Mouse (Mus musculus): ENCODE data around the gene Fth1.

Gene Fth1

DNA sequence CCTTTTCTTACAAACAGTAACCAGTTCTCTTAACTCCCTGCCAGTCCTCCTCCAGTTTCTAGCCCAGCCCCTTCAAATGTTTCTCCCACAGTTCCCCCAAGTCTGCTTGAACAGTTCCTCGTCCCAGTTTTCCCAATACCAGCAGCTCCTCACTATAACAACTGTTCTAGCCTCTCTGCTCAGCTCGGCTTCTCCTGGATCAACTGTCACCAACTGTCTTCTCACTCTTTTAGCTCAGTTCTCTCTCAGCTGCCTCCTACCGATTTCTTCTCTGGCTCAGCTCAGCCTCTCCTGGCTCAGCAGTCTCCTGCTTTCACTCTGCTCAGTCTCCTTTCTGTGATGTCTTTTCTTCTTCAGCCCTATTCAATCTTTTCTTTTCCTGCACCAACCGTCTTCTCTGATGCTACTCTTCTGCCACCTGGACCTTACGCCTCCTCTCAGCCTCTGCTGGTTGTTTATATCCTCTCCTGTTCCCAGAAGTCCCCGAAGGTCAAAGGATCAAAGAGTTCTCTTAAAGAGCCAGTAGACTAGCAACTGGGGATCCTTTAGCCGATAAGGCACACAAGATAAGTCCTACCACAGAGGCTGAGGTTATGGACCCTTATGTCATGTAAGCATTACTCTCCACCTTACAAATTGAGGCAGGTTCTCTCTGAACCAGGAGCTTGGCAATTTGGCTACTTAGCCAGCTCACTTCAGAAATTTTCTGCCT lies 16.0 kb upstream of the Fth1 start:
- no peak for DNase-seq

DNA sequence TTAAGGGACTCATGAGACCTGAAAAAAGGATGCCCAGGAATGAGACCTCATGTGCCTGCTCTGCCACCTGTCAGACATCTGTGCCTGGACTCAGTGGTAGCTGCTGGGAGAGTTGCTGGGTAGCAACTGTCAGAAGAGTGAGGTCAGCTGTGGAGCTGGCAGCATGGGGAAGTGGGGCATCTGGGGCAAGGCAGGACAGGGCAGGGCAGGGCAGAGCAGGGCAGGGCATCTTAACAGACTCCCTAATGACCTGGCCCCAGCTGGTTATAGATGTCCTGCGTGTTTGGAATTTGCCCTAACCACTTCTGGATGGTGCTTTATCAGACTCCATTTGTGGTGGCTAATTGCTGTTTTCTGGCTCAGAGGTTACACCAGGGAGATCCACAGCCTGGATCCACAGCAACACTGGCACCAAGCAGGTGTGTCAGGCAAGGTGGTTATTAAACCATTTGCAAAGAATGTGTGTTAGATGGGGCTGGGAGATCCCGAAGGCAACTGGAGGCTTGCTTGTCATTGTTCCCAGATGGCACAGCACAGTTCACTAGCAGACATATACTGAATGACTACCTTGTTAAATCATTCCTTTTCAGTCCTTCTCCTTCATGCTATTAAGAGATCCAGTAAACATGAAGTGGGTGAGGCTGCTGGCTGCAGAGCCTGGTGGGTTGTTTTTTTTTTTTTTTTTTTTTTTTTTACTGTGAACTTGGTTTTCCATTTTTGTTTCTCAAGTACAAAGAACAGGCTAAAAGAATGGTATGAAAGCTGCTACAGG lies 14.1 kb upstream of the Fth1 start:
- no peak for DNase-seq

DNA sequence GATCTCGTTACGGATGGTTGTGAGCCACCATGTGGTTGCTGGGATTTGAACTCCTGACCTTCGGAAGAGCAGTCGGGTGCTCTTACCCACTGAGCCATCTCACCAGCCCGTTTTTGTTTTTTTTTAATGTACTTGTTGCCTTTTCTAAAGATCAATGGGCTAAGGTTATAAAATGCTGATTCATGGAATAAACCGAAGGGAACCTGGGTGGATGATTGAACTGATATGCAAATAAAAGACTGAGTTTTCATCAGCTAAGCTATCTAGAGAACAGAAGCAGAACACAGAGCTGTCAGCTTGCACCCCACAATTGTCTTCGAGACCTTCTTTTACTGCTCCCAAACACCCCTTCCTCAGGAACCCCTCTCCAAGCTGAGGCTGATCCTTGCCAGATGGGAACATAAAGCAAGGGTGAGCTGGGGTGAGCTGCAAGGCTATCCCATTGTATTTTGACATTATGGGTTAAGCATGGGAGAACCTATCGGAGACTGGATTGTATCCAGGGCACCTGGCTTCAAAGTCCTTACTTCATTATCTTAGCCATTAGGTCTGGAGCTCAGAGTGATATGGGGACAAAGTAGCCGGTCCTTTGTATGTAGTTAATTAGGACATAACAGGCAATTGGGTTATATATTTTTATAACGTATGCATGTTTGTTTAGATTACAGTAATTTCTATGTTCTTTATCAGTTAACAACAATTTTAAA lies 12.2 kb upstream of the Fth1 start:
- no peak for DNase-seq

DNA sequence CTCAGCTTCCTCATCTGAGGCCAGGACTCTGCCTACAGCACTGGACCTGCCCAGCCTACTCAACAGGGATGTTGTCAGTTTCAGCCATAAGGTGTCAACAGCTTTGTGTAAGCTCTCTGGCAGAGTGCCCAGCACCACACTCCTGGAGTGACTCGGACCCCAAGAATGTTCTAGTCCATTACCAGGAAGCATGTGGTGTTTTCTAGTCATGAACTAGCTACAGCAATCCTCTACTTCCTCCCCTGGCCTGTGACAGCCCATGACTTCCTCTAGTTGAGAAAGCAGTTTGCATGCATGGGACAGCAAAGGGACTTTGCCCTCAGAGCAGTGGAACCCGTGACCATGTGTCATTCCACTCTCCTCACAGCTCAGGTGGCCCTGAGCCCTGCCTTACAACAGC lies 5.5 kb upstream of the Fth1 start:
- DNase-seq = peak; percentile 58

DNA sequence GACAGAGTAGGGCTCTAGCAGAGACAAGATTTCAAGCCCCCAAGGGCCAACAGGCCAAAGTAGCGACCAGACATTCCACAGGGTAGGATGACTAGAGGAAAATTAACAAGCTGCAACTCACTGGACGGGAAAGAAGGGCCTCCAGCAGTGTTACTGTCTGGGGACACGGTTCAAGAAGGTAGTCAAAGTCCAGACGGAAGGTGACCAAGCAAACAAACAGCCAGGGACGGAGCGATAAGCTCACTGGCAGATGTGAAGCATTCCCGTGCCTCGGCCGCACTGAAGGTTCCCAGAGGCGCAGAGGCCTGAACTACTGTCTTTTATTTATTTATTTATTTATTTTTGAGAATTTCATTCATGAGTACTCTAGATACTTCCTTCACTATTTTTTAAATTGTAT lies 3.3 kb upstream of the Fth1 start:
- no peak for DNase-seq

DNA sequence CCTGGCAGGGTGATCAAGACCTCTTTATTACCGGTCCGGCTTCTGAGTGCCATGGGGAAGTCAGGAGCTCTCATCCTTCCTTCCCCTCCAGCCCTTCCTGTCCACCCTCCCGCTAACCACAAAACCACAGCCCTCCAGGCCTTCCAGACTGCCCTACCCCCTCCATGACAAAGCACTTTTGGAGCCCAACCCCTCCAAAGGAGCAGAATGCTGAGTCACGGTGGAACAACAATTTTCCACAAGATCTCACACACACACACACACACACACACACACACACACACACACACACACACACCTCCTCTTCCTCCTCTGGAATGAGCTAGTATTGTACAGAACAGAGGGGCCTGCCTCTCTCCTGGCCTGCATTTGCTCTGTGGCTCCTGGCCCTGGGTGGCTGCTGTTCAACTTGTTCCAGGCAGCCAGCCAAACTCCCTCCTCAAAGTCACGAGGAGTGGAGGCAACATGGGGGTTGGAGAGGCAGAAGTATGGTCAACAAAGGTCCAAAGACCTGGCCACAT lies 1.9 kb upstream of the Fth1 start:
- peak; percentile 87 for DNase-seq

DNA sequence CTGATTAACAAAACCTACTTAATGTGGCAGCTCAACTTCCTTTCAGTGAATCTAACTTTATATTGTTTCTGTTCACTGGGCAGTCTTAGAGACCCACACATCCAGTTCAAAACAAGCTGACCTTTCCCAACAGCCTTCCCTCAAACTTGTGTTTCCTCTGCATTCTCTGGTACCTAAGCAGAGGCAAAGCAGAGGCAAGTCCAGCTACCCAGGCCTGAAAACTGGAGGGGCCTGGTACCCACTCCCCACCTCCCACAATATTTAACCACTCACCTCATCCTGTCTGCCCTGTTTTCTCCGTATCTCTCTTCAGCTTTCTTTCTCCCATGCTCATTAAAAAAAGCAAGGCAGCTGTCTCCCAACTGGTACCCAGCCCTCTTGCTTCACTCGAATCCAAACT lies 1.2 kb upstream of the Fth1 start:
- DNase-seq = no peak

DNA sequence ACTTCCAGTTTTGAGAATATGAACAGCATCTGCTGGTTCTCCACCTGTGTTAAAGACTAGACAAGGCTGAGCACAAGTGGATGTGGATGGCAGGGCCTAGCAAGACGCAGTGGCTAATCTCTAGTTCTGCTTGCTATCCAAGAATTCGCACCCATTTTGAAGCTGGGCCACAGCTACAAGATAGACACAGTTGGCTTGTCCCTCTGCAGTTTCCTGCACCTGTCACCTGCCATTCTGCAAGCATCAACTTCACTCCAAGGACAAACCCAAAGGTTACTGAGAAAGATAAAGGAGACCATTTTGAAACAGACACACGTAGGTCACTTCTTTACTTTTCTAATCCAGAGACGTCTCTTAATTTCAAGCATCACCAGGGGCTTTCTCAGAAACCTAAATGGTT lies 1.2 kb downstream of the Fth1 start:
- DNase-seq = no peak

DNA sequence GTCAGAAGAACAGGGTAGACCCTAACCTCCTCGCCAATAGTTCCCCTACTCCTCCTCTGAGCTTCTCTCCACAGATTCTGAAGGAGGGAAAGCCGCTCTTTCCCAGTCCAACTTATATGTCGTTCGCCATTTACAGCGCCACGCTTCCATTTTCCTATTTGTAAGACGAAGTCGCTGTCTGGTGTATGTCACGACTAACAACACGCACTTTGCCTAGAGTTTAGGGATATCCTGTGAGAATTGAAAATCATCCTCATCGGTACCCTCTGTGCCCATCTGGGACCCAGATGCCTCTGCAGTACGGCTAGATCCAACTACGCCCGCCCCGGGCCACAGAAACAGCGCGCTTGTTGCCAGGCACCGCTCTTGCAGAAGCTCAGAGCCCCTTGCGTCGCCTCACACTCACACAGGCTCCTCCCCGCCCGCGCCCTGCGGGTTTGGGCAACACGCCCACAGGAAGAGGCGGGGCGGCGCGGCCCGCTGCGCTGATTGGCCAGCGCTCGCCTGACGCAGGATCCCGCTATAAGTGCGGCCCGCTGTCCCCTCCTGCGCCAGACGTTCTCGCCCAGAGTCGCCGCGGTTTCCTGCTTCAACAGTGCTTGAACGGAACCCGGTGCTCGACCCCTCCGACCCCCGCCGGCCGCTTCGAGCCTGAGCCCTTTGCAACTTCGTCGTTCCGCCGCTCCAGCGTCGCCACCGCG lies 1.9 kb downstream of the Fth1 start:
- peak; percentile 97 for DNase-seq

DNA sequence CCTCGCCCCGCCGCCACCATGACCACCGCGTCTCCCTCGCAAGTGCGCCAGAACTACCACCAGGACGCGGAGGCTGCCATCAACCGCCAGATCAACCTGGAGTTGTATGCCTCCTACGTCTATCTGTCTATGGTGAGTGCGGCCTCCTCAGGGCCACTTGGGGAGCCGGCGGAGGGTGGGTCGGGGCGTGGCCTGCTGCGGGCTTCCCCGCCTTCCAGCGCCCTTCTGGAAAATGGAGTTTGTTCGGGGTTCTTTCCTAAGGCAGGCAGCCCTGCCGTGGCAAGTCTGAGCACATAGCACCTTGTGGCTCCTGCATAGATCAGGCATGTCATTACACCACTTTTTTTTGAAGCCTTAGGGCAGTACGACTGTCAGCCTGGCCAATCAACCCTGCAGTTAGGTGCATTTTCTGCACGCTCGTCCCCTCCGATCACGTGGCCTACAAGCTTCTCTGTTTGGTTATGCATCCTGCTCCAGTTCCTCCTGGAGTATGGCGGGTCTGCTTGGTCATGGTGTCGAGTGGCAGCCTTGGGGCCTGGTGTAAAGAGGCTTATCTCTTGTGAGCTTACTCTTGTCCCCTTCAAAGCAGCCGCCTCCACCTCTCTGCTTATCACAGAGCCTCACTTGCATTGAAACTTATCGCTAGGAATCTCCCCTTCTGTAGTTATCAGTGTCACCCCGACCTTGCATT lies 2.6 kb downstream of the Fth1 start:
- peak; percentile 76 for DNase-seq

DNA sequence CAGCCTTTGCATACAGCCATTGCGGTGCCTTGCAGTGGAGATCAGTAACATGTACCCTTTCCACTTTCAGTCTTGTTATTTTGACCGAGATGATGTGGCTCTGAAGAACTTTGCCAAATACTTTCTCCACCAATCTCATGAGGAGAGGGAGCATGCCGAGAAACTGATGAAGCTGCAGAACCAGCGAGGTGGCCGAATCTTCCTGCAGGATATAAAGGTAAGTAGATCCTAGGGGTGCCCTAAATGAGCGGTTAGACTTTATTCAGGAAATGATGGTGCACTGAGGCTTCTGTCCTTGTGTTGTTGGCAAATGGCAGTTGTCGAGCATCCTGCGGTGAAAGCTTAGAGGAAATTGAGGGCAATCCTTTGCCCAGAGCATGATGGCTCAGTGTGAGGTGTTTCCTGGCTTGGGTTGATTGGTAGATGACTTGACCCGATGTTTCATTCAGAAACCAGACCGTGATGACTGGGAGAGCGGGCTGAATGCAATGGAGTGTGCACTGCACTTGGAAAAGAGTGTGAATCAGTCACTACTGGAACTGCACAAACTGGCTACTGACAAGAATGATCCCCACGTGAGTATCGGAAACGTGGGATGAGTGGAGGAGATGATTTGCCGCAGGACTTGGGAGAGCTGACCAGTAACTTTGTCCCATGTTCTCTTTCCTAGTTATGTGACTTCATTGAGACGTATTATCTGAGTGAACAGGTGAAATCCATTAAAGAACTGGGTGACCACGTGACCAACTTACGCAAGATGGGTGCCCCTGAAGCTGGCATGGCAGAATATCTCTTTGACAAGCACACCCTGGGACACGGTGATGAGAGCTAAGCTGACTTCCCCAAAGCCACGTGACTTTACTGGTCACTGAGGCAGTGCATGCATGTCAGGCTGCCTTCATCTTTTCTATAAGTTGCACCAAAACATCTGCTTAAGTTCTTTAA lies 4.0 kb downstream of the Fth1 start:
- no peak for DNase-seq

DNA sequence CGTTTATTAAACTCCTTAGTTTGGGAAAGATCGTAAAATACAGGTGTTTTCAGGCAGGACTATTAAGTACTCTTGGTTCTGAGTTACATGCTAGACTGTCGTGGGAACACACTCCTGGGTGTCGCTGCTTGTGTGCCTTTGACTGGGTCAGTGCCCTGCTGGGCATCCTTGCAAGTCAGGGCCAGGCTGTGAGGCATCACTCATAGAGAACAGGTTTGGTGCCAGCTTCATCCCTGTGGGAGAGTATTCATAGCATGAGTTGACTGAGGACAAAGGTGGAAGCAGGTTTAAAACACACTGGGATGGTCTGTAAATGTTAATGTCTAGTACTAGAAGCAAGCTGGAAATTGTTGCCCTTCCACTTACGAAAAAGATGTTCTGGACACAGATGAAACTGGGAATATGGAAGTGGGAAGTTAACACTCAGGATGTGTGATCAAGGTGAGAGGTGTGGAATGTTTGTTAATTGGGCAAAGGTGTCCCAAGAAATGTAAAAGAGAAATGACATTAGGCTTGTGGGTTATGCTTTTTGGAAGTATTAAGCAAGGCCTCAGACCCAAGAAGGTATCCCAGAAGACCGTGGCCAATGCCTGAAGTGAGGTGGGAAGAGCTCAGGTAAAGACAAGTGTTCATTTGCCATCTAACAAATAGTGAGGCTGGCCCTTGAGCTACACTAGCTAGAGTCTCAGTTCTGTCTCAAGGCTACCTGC lies 4.9 kb downstream of the Fth1 start:
- no peak for DNase-seq

DNA sequence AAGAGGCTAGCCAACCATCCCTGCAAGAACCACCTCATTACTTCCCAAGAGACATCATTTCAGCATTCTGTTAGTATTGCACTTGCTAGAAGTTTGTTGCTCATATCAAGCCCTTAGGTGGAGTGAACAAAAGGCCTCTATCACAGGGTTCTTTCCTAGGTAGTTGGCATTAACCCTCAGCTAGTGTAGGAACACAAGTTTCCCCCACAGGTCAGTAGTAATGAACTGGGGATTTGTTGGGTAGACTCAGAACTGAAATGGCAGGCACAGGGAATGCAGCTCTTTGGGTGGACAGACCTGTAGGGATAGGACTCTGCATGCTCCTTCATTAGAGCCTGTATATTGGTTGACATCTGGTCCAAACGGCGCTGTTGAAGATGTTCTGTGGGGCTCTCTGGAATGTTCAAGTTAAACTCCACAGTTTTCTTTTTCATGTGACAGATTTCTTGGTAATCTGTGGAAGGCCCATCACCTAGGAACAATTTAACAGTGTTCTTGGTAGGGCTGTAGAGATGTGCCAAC lies 5.6 kb downstream of the Fth1 start:
- no peak for DNase-seq

DNA sequence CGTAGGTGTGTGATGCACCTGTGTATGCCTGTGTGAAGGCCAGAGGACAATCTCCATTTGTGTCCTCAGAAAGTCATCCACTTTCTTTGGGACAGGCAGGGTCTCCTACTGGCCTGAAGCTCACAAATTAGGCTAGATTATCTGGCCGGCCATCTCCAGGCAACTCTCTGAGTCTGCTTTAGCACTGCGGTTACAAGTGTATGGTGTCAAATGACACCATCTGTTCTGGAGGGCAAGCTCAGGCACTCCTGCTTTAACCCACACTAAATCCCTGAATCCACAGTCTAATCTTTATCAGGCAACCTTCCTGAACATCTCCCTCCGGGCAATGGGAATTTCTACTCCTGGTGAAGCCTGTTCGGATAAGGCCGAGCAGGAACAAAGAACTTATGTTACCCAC lies 6.8 kb downstream of the Fth1 start:
- DNase-seq = no peak

DNA sequence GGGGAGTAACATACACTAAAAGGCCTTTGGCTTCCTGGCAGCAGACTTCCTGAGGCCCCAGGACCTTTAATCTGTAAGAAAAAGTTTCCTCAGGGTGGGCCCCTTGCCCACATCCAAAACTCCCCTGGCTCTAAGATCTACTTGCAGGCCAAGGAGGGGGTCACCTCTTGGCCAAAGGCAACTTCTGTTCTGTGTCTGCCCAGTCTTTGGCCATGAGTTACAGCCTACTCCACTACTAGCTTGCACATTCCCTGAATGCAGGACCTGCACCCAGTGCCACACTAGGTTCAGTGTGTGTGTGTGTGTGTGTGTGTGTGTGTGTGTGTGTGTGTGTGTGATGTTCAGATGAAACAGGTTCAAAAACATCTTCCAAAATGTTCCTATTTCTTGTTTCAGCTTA lies 7.2 kb downstream of the Fth1 start:
- no peak for DNase-seq

DNA sequence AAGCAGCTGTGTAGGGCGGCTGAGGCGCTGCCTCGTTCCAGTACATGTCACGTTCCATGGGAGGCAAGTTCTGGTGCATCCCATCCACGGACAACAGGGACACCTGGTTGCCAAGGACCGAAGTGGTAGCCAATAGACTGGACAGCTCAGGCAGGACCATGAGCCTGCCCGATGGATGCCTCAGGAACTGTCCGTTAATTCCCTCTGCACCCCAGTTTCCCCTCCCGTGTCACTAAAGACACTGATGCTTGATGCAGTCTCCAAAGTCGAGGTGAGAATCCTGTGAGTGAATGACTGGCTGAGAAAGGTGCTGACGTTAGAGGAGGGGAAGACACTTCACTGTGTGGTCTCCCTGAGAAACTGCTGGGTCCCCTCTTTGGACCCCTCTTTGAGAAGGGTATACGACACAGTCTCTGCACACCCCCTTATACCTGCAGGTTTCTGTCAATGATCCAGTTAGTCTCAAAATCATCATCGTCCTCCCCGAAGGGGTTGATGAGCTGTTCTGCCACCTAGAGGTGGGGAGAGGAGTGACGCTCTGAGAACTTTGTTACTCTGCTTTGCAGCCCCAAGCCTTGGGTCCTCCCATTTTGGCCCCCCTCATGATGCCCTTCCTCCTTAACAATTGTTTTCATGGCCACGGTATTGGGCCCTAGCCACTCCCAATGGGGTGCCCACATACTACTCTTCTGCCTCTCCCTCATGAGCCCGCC lies 8.9 kb downstream of the Fth1 start:
- DNase-seq = peak; percentile 32

DNA sequence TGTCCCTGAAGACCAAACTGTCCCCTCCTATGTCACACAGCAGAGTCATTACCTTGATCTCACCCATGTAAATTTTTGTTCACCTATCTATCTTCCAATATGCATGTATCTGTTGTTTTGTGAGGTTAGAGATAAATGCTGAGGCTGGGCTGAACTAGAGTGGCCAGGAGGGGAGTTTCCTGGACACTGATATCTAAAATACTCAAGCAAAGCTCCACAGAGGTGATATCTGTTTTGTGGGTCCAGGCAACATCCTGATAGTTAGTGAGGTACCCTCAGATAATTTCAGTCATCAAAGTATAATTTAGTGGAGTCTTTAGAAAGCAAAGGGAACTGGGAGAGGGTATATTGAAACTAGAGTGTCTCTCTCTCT lies 9.5 kb downstream of the Fth1 start:
- no peak for DNase-seq

DNA sequence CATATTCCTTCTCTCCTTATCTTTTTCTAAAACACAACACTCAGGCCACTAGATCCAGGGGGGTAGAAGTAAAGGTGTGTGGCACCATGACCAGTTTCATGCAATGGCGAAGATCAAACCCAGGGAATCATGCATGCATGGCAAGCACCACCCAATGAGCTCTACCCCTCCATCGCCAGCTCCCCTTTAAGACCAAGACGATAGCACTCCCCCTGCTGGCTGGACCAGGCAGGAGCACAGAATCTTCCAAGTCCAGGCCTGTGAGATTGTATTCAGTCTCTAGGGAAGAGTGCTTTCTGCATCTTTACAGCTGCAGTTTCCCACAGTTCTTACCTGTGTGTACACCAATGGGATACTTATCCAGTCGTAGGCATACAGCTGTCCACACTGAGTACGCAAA lies 10.9 kb downstream of the Fth1 start:
- peak; percentile 88 for DNase-seq

DNA sequence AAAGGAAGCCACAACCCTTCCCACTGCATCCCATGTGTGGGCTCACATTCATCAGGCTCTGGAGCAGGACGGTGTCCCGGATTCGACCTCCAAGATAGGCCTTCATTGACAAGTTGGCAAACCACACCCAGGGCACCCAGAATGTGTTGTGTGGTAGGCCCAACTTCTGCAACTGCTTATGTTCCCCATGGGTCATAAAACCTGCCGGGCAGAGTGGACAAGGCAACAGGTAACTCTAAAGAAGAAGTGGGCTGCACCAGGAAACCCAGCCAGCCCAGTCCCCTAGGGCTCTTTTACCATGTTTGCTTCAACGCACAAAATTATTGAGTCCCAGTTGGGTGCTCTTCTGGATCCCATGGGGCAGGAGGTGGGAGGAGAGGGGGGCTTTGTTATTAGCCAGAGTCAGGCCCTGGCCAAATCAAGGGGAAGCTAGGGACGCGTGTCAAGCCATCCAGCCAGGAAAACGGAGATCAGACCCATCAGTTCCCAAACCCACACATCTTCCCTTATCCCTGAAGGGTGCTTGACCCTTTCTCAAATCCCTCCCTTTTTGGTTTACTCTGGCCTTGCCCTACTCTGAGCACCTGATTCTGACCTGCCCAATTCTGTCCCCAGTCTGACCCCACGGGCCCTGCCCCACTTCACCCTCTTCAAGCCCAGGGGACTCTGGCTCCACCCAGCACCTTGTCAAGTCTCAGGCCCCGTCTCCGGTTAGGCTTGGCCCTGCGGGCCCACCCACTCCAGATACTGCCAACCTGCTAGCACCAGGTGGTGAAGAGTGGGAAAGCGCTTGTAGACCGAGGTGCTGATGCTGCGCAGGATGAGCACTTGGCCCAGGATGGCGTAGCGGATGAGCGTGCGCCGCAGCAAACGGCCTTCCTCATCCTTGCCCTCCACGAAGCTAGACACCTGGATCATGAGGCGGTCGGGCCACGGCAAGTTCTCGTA lies 11.9 kb downstream of the Fth1 start:
- no peak for DNase-seq

All from lung, postnatal 14 days (tissue).